Mouse (Mus musculus) left cerebral cortex, postnatal 4 days (tissue): Measurements from ENCODE around the gene Mef2d. TPM values are rescaled to one million over a fixed set of nuclear protein-coding genes. Genes with fewer than 3 reads are reported as not detected.

Experiments
- DNase-seq: peaks from one replicate; pipeline ENCODE4 v3.0.0-alpha.2; 2022
- intact Hi-C: fragments of 180-260 bp; cut with DNase I; formaldehyde crosslinking; loops from one replicate; pipeline ENCODE4 v1.15.1; 2025
- total RNA-seq, 2 experiments: library from RNA; stranded (reverse); gene quantifications; 2 replicates each; pipeline ENCODE4 v1.2.3; 2021

Gene Mef2d
- 100 to 1,000 TPM; 113 to 121 TPM for total RNA-seq

DNA sequence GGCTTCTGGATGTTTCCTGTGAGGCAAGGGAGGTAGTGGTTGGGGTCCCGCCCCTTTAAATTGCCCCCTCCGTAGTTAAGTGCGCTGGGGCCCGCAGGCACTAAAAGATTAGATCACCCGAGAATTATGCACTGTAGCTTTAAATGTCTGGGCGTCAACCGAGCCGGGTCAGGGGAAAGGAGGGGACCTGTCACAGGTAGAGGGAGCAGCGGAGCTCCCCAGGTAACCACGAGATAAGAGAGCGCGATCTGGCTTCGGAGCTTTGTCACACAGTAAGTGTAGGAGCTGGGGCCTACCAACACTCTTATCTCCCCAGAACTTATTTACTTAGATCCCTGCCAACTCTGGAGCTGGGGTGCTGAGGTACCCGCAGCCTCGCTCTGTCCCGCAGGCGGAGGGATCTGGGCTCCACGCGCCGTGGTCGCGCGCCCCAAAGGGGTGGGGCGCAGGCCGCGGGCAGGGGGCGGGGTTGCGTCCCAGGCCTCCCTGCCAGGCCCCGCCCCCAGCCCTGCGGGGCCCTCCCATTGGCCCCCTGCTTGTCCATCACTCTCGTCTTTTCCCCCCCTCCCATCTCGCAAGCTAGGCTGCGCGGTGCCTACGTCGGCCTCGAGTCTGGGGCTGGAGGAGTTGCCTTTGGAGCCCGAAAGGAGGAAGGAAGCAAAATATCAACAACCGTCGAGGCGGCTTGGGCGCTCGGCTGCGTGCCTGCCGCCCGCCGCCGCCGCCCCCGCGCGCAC is at the start of gene Mef2d:
Gene Mef2d (plus strand): TSS at position 586 of the 737 bp plus-strand sequence.
- intact Hi-C loops = no loop called here
- peak; percentile 98 for DNase-seq

DNA sequence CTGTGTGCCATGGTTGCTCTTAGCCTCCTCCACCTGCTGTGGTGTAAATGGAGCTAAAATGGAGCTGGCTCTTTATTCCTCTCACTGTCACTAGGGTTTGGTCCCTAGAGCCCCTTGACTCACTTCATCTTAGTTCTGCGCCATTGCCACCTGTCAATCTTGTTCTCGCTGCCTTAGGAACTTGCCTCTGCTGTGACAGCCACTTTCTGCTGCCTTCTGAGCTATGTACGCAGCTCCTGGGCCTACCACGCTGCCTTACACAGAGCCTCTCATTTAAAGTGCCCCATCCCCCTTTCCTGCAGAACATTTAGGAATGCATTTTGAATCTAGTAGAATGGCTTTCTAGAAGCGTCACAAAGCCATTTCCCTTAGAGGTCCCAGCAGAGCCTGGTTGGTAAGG is 48.0 kb upstream of the Mef2d start:
- DNase-seq = no peak
- intact Hi-C loops = no loop called here

GRCm38 (mm10) chr3:88097666-88098065 is 44.5 kb upstream of the Mef2d start:
- DNase-seq = no peak
- intact Hi-C loops = loop anchor here (5.0 kb wide), 1 partner anchor 75 kb away; no protein-coding TSS in a partner anchor

DNA sequence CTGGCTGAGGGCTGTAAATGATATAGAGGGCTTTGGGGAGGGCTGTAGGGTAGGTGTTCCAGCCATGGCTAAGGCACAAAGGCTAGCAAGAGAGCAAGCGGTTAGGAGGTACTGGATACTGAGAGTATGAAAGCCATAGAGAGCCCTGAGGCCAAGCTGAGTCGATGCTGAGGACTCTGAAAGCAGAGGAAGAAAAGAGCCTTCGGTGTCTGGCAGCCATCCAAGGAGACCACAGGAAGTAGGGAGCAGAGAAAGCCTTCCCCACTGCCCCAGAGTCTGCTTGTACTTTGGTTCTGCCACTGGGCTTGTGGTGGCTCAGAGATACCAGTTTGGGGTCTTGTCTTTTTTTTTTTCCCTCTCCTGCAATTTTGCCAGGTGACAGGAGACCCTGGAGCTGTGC is 41.9 kb upstream of the Mef2d start:
- intact Hi-C loops = no loop called here

DNA sequence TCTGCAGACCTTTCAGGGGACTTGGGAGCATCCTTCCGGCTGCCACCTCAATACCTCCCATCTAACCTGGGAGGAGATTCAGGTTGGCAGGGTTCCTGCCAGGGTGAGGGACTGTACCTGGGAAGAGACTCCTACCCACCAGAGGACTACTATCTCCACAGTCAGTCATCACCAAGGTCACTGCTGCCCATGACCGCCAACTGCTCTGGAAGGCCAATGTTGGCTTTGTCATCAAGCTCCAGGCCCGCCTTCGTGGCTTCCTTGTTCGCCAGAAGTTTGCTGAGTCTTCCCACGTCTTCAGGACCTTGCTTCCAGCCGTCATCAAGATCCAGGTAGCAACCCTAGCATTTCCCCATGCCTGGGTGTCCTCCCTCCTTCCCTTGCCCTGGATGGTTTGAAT is 40.4 kb upstream of the Mef2d start:
- no peak for DNase-seq
- intact Hi-C loops = no loop called here

More for the DNA sequence above, 41.9 kb upstream of the Mef2d start:
- peak; percentile 42 for DNase-seq

DNA sequence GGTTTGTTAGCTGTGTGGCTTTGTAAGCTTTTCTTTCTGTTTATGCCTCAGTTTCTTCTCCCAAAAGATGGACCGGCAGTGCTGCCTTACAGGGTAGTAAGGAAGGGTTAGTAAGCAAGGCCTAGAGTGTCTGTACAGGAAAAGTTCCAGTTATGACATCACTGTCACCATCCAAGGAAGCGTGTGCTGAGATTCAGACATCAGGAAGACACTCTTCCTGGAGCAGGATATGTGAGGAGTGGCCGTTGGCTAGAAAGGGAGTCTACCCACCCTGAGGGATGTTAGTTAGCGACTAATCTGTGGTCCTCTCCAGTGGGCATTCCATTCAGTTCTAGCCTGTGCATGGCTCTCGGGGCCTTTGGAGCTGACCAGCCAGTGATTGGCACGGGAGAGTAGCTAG is 40.0 kb upstream of the Mef2d start:
- intact Hi-C loops = no loop called here
- no peak for DNase-seq

DNA sequence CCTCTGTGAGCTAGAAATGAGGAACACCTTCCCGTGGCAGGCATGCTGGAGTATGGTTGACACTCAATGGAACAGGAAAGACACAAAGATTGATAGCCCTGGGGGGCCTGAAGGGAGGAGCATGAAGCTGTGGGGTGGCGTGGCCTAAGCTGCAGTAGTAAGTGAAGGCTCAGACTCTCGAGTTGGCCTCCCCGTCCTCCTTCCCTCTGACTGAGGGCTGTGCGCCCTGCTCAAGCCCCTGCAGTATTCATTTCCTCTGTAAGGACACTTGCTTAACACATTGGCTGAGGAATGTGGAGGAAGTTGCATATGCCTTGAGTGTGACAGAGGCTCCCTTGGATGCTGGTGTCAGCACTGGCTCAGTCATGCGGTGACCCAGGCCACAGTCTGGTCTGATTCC is 39.6 kb upstream of the Mef2d start:
- intact Hi-C loops = no loop called here
- no peak for DNase-seq

DNA sequence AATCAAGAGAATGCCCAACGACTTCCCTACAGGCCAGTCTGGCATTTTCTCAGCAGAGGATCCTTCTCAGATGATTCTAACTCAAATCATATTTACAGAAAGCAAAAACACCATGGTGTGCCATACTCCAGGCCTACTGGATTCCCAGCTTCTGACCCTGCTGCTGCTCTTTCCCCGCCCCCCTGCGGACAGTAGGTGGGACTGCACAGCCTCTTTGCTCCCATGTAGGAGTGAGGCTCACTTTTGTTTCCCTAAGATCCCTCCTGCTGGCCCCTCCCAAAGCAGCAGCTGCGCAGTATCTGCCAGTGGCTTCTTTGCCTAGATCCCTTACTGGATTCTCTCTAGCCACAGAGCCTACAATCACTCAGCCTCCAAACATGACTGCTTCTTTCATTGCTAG is 36.0 kb upstream of the Mef2d start:
- no peak for DNase-seq
- intact Hi-C loops = no loop called here

DNA sequence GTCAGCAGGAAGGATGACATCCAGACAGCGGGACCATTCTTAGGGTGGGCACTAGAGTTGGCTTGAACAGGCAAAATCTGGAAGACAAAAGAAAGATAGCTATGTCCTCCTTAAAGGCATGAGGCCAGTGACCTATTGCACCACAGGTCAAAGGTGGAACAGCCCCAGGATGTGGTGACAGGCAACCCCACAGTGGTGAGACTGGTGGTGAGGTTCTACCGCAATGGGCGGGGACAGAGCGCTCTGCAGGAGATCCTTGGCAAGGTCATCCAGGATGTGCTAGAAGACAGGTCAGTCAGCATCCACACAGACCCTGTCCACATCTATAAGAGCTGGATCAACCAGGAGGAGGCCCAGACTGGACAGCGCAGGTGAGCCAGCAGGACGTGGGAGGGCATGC is 33.0 kb upstream of the Mef2d start:
- intact Hi-C loops = no loop called here
- DNase-seq = no peak

- intact Hi-C loops = no loop called here
Measured at GRCm38 (mm10) chr3:88114396-88114795, 27.8 kb upstream of the Mef2d start.

GRCm38 (mm10) chr3:88120117-88120651 is 22.0 kb upstream of the Mef2d start:
- no peak for DNase-seq
- intact Hi-C loops = no loop called here

More at GRCm38 (mm10) chr3:88114396-88114795, 27.8 kb upstream of the Mef2d start:
- no peak for DNase-seq

DNA sequence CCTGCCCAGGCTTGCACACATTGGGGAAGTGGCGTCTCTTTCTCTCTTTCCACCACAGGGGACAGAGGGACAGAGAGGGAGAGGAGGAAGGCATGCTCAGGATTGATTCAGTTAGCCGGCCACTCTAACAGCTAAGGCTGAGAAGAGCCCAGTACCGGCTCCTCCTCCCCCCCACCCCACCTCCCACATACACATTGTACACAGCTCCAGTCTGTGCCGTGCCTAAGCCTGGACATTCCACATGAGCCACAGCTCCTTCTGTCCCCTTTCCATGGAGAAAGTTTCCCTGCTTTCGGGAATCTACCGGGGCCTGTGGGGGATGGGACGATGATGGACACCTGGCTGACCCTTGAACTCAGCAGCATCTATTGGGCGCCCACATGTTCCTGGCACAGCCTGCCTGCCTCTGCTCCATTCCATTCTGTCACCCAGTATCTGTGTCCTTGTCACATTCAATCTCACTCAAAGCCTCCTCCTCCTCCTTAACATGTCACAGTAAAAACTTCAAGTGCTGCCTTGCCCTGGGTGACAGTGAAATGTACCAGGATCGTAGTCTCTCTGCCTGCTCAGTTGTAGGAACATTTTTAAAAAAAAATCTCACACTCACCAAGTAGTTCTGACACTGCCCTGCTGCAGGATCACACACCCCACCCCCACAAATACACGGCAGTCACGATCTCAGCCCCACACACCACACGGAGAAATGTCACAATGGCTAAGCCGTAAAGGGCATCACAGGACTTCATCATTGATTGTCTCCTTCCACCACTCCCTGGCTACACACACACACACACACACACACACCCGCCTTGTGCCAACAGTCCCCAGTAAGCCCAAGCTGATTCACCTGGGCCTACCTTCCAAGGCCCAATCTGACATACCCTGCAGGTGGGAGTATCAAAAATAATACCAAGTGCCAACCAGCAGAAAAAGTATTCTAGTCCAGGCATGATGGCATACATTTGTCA is 20.7 kb upstream of the Mef2d start:
- DNase-seq = no peak
- intact Hi-C loops = no loop called here

DNA sequence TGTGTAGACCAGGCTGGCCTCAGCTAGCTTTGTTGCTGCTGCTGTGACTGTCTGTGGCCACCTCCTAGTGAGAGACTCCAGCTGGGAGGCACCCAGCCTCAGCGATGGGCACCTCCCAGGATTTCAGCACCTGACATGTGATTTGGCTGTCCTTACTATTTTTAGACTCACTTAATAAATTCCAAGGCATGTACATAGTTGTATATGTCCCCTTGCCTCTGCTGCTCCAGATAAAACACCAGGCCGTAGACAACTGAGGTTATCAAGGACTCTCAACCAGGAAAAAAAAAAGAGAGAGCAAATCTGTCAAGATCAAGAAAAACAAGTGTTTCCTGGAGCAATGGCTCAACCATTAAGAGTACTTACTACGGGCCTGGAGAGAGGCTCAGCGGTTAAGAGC is 17.0 kb upstream of the Mef2d start:
- intact Hi-C loops = no loop called here
- DNase-seq = no peak

DNA sequence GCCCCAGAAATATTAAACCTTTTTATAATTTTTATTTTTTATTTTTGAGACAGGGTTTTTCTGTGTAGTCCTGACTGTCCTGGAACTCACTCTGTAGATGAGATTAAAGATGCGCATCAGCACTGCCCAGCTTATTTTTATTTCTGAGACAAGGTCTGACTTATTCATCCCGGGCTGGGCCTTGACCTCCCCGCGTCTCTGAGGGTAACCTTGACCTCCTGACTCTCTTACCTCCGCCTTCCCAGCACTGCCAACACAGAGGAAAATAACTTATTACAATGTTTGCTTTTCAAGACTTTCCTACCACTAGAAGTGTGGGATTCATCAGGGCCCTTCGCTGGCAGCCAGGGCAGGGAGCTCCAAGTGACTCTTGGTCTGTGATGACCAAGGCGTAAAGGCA is 16.0 kb upstream of the Mef2d start:
- DNase-seq = no peak
- intact Hi-C loops = no loop called here

- intact Hi-C loops = no loop called here
- DNase-seq = no peak
Measured at GRCm38 (mm10) chr3:88127636-88128035, 14.5 kb upstream of the Mef2d start.

DNA sequence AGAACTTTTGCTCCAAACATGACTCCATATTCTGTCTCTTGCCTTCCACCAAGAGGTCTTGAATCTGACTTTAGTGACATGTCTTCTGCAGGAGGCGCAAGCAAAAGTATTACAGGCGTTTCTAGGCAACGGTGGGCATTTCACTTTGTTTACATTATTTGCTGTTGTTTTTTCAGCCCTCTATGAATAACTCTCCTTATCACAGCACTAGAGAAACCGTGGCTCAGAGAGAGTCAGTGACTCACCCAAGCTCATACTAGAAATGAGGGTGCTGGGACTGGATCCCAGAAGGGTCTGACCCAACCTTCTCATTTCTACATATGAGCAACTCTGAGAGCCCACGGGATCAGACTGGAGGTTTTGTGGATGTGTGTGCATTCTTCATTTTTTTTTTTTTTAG is 14.1 kb upstream of the Mef2d start:
- DNase-seq = no peak
- intact Hi-C loops = no loop called here

GRCm38 (mm10) chr3:88129006-88129405 is 13.2 kb upstream of the Mef2d start:
- no peak for DNase-seq
- intact Hi-C loops = no loop called here

DNA sequence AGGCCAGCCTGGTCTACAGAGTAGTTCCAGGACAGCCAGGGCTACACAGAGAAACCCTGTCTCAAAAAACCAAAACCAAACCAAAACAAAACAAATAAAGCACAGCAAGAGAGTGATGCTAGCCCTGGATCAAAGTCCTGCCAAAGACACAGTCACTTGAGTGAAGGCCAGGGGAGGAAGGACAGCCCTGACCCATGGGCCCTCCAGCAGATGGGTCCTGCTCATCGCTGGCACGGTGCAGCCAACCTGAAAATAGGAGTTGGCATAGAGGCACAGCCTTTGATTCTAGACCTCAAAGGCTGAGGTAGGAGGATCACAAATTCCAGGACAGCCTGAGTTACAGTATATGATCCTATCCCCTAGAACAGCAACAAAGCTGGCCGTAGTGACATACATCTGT is 11.1 kb upstream of the Mef2d start:
- intact Hi-C loops = loop anchor here (10.0 kb wide), 1 partner anchor 46 kb away; the partner anchor contains the start of gene Iqgap3

DNA sequence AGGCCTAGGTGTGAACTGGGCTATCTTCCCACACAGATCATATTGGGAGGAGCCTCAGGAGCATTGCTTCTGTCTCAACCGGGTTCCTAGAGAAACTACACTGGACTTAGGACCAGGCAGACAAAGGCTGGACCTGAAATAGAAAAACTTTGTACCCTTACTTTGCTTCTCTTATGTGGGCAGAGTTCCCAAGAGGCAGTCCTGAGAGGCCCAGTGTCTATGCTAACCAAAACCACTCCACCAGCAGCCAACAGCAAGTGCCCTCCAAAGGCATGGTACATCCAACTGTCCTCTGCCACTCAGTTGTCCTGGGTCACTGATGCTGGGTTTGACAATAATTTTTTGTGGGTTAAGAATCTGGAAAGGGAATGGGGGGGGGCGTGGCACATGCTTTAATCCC is 9.7 kb upstream of the Mef2d start:
- DNase-seq = no peak
- intact Hi-C loops = loop anchor here (10.0 kb wide), 1 partner anchor 48 kb away; the partner anchor contains the start of gene Iqgap3

More for the DNA sequence above, 11.1 kb upstream of the Mef2d start:
- no peak for DNase-seq

DNA sequence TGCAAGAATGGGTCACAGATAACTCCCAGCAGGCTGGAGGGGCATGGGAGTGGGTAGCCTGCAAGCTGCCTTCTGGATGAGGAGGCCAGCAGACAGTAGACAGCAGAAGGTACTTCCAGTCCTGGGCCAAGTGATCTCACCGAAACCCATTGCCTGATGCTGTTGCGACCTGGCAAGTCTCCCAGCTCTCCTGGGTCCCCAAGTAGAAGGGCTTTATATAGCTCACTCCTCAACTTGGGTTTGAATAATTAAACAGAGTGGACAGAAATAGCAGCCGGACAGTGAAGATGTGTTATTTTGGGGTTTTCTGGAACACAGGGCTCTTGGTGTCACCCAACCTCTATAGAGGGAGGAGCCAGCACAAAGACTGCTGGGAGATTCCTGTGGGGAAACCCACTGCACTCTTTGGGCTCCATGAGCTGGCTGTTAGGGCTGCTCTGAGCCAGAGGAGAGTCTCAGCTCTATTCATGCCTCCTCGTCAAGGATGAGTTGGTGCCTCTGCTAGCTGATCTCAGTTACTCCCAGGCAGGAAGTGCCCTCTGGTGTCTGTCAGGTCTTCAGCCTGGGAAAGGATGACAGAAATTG is 8.9 kb upstream of the Mef2d start:
- intact Hi-C loops = loop anchor here (10.0 kb wide), 1 partner anchor 48 kb away; the partner anchor contains the start of gene Iqgap3
- DNase-seq = peak; percentile 88

GRCm38 (mm10) chr3:88136346-88136745 is 5.8 kb upstream of the Mef2d start:
- intact Hi-C loops = loop anchor here (10.0 kb wide), 1 partner anchor 52 kb away; the partner anchor contains the start of gene Iqgap3
- DNase-seq = no peak
